Mouse (Mus musculus): ENCODE results near the gene Myo1d.
A peak's percentile ranks its signal among the peaks of the same experiment; 100 is the strongest.
"Not testable (repeated sequence)": the region's sequence is repeated elsewhere in the genome, so short reads cannot be mapped to it uniquely, and the experiment has no call there.

The Myo1d gene

GRCm38 (mm10) chr11:80481409-80482050 is 298.3 kb downstream of the Myo1d start:
- no peak for DNase-seq (ENCODE audit: low spot score)

GRCm38 (mm10) chr11:80479906-80480866 is 299.6 kb downstream of the Myo1d start:
- no peak for DNase-seq (ENCODE audit: low spot score)

GRCm38 (mm10) chr11:80479425-80479824 is 300.4 kb downstream of the Myo1d start:
- DNase-seq (ENCODE audit: low spot score): no peak

- no peak for DNase-seq (ENCODE audit: low spot score)
Observed at GRCm38 (mm10) chr11:80478694-80479412, 301.0 kb downstream of the Myo1d start.

- DNase-seq (ENCODE audit: low spot score): peak; percentile 42
Observed at GRCm38 (mm10) chr11:80477341-80478199, 302.3 kb downstream of the Myo1d start.

- peak; percentile 84 for DNase-seq (ENCODE audit: low spot score)
Observed at GRCm38 (mm10) chr11:80476222-80477189, 303.3 kb downstream of the Myo1d start, which contains the start of gene Cdk5r1. TSS of gene Cdk5r1 (plus strand) at chr11:80477023.

- DNase-seq (ENCODE audit: low spot score): no peak
Observed at GRCm38 (mm10) chr11:80475544-80475943, 304.3 kb downstream of the Myo1d start.

GRCm38 (mm10) chr11:80474846-80475245 is 305.0 kb downstream of the Myo1d start:
- DNase-seq (ENCODE audit: low spot score): no peak

GRCm38 (mm10) chr11:80474175-80474691 is 305.6 kb downstream of the Myo1d start:
- DNase-seq (ENCODE audit: low spot score): no peak

- no peak for DNase-seq (ENCODE audit: low spot score)
Observed at GRCm38 (mm10) chr11:80471836-80472605, 307.8 kb downstream of the Myo1d start.

GRCm38 (mm10) chr11:80463605-80464130 is 316.2 kb downstream of the Myo1d start:
- not testable (repeated sequence) for DNase-seq (ENCODE audit: low spot score)

GRCm38 (mm10) chr11:80453198-80453597 is 326.6 kb downstream of the Myo1d start:
- DNase-seq (ENCODE audit: low spot score): no peak

- DNase-seq (ENCODE audit: low spot score): no peak
Observed at GRCm38 (mm10) chr11:80452242-80452641, 327.6 kb downstream of the Myo1d start.

- no peak for DNase-seq (ENCODE audit: low spot score)
Observed at GRCm38 (mm10) chr11:80449859-80450258, 330.0 kb downstream of the Myo1d start.

- no peak for DNase-seq (ENCODE audit: low spot score)
Observed at GRCm38 (mm10) chr11:80446916-80447315, 332.9 kb downstream of the Myo1d start.
